Mouse (Mus musculus): ENCODE measurements around the gene Kcnt1.

Gene Kcnt1

GRCm38 (mm10) chr2:25877736-25878268 lies 14.3 kb downstream of the Kcnt1 start:
- peak; percentile 21 for DNase-seq (ENCODE audit: extremely low spot score, low spot score)

GRCm38 (mm10) chr2:25878516-25878915 lies 15.0 kb downstream of the Kcnt1 start:
- DNase-seq (ENCODE audit: extremely low spot score, low spot score): no peak

GRCm38 (mm10) chr2:25879061-25879460 lies 15.5 kb downstream of the Kcnt1 start:
- DNase-seq (ENCODE audit: extremely low spot score, low spot score): no peak

DNA sequence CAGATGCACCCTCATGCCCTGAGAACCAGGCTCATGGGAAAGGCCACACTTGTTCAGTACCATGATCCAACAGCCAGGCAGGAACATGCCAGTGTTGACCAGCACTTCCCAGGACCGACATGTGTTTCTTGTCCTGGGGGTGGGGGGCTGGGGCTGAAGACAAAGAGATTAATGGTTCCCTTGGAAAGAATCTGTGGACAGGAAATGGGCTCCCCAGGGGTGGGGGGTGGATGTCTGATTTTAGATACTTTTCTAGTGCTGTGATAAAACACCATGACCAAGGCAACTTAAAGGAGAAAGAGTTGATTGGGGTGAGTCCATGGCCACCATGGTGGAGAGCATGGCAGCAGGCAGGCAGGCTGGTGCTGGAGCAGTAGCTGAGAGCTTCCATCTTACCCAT lies 18.7 kb downstream of the Kcnt1 start:
- no peak for DNase-seq (ENCODE audit: extremely low spot score, low spot score)

DNA sequence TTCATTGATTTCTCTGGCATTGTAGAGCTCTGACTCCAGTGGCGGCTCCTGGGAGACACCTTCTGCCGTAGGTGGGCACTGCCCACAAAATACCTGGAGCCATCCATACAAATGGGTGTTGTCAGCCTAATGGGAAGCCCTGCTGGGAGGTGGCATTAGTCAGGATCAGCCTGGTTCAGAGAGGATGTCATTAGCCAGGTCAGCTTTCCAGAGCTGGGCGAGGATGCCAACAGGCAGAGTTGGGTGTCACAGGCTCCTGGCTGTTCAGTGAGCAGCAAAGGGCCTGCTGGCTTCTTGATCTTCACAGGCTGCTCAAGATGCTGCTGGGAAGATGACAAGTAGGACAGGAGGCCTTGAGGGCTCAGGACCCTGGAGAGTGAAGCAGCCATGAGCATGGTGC lies 21.2 kb downstream of the Kcnt1 start:
- DNase-seq (ENCODE audit: extremely low spot score, low spot score): no peak

DNA sequence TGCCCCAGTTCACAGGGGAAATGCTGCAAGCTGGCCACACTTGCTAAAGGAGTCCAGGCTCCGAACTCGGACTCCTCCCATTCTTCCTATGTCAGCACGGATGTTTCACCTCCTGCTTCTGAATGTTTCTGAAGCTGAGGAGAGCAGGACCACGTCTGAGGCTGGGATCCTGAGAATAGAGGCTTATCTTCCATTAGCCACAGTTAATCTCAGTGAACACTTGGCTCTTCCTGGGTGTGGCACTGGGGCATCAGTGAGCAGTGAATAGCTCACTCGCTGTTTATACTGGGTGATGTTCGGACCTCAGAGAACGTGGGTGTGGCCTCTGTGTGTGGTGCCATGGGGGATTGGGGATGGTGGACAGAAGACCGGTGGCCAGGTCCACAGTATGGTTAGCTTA lies 23.7 kb downstream of the Kcnt1 start:
- no peak for DNase-seq (ENCODE audit: extremely low spot score, low spot score)

DNA sequence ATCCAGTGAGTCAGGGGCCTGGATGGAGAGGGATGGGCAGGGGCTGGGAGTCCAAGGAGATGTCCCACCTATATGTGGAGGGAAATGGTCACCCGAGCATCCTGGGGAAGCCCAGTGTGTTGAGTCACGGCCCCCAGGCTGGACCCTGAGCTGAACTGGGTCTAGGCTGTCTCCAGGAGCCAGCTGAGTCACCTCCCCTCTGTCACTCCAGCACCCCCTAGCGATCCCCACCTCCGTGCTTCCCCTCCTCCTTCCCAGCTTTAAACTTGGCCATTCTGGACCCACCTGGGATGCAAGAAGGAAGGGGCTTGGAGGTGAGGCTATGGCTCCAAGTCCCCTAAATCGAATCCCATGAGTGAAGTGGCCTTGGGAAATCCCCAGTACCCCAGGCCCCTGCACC lies 24.6 kb downstream of the Kcnt1 start:
- DNase-seq (ENCODE audit: extremely low spot score, low spot score): no peak

DNA sequence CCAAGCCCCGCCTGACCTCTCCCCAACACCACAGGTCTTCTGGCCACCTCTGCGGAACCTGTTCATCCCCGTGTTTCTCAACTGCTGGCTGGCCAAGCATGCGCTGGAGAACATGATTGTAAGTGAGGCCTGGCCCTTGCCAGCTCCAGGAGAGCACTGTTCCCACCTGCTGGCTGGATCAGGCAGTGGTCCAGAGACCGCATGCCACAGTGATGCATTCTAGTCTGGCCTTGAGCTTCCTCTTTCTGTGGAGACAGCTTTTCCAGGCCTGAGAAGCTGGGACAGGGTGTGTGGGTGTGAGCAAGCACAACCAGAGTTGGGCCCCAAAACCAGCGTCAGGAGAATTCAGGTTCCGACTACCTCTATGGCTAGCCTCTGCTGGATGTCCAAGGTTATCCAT lies 28.9 kb downstream of the Kcnt1 start:
- DNase-seq (ENCODE audit: extremely low spot score, low spot score): no peak

DNA sequence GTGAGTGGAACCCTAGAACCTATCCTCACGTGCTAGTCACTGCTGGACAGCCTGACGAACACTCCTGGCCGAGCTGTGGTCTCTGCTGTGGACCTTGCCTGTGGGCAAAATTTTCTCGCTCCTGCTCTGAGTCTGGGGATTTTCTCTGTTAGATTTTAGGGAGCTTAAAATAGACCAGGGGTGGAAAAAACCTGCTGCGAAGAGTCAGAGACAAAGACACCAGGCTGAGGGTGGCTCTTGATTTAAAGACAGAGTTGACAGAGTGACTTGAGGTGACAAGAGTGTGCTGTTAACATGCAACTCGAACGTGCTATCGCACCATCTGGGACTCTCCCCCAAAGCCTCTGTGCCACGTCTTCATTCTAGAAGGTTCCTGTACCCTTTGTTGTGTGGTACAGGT lies 35.4 kb downstream of the Kcnt1 start:
- no peak for DNase-seq (ENCODE audit: extremely low spot score, low spot score)

GRCm38 (mm10) chr2:25909872-25910271 lies 46.3 kb downstream of the Kcnt1 start:
- no peak for DNase-seq (ENCODE audit: extremely low spot score, low spot score)

GRCm38 (mm10) chr2:25913247-25913646 lies 49.7 kb downstream of the Kcnt1 start:
- no peak for DNase-seq (ENCODE audit: extremely low spot score, low spot score)

- no peak for DNase-seq (ENCODE audit: extremely low spot score, low spot score)
These were observed 50.7 kb downstream of the Kcnt1 start for GRCm38 (mm10) chr2:25914201-25914600.

GRCm38 (mm10) chr2:25914821-25915220 lies 51.3 kb downstream of the Kcnt1 start:
- no peak for DNase-seq (ENCODE audit: extremely low spot score, low spot score)

GRCm38 (mm10) chr2:25918408-25918807 lies 54.9 kb downstream of the Kcnt1 start:
- DNase-seq (ENCODE audit: extremely low spot score, low spot score): no peak

GRCm38 (mm10) chr2:25919972-25920371 lies 56.4 kb downstream of the Kcnt1 start:
- DNase-seq (ENCODE audit: extremely low spot score, low spot score): no peak

DNA sequence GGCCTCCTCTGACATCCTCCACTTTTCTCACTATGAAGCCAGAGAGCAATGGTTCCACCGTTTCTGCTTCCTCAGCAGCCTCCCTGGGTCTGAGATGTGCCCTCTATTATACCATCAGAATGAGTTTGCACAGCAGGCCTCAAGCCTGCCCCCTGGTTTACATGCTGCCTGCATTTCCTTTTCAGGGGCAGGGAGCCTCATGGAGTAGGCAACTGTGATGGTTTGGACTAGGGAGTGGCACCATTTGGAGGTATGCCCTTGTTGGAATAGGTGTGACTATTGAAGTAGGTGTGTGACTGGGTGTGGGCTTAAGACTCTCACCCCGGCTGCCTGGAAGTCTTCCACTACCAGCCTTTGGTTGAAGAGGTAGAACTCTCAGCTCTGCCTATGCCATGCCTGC lies 60.3 kb downstream of the Kcnt1 start:
- DNase-seq (ENCODE audit: extremely low spot score, low spot score): no peak

DNA sequence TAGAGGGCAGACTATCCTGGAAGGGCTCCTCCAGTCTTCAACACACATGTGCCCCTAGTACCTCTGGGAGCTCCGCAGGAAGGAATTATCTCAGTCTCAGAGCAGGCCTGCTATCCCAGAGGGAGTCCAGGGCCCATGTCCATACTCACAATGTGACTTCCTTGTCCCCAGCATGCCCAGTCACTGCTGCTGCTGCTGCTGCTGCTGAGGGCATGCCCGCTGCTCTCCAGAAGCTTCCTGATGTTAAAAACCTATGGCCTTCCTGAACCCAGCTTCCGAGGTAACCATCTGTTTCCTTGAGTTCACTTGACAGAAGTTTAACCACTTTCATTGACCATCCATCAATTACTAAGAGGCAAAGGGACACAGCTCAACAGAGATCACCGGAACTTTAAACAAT lies 61.4 kb downstream of the Kcnt1 start:
- DNase-seq (ENCODE audit: extremely low spot score, low spot score): no peak

DNA sequence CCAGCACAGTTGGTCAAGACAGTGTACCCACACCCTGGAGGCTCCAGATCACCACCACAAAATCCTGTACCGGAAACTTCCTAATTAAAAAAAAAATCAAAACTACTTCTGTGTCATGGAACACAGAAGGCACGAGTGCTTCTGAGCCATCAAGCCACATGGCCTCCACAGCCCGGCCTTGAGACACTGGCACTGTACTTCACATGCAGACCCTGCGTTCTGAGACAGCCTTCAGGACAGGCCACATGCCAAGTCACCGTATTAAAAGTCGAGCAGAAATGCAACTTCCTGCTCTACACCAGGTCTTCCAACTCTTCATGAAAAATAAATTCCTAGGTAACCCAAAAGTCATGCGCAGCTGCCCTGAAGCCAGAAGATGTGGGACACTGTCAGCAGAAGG lies 64.3 kb downstream of the Kcnt1 start:
- DNase-seq (ENCODE audit: extremely low spot score, low spot score): no peak

GRCm38 (mm10) chr2:25931249-25931859 lies 67.8 kb downstream of the Kcnt1 start:
- DNase-seq (ENCODE audit: extremely low spot score, low spot score): peak; percentile 25

GRCm38 (mm10) chr2:25940503-25940902 lies 77.0 kb downstream of the Kcnt1 start:
- DNase-seq (ENCODE audit: extremely low spot score, low spot score): no peak

DNA sequence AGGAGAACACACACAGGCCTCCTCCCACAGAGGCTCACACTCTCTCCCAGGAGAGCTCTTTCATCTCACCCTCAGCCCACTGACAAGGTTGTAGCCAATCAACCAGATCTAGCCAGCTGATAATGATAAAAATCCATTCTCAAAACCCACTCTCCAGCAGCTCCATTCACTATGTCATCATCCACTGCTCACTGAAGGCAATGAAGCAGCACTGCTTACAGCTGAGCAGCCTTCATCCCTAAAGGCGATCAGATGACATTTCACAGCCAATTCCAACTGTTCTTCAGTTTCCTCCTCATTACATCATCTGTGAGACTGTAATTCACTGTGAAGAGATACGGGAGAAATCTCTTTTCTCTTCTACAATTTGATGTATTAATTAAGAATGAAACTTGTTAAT lies 80.3 kb downstream of the Kcnt1 start:
- DNase-seq (ENCODE audit: extremely low spot score, low spot score): no peak

DNA sequence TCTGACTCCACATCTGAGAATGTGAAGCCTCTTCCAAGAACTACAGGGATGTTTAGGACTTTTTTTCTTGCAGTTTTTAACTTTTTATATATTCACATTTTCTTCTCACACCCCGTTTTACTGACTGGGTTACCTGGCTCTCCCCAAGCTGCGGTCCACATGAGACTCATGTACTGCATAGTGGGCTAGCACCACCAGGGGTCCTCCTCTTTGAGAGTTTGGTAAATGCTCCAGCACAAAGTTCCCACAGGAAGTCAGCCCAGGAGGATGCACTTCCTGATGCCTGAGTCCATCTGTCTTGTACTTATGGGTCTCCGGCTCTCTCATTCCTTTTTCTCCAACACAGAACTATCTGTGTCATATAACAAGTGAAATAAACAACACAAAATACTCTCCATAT lies 84.4 kb downstream of the Kcnt1 start:
- no peak for DNase-seq (ENCODE audit: extremely low spot score, low spot score)

DNA sequence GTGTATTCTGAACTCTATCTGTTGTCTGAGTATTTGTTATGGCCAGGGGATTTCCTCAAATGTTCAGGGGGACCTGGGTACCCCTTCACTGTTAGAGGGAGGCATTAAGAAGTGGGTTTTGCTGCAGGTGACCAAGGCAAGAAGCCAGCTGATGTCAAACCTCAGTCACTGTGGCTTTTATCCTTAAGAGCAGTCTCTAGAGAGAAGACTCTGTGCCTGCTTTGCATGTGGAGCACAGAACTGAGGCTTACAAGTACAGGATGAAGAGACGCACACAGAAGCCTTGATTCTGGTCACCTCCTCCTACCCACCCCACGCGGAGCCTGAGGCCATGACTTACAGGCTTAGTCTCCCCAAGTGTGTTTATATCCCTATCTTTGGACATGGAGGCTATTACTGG lies 85.8 kb downstream of the Kcnt1 start:
- no peak for DNase-seq (ENCODE audit: extremely low spot score, low spot score)

Data from neural tube, embryonic 10.5 days (tissue).